8 mouse cellular contexts compared by ENCODE assay signal in the genomic region with DNA sequence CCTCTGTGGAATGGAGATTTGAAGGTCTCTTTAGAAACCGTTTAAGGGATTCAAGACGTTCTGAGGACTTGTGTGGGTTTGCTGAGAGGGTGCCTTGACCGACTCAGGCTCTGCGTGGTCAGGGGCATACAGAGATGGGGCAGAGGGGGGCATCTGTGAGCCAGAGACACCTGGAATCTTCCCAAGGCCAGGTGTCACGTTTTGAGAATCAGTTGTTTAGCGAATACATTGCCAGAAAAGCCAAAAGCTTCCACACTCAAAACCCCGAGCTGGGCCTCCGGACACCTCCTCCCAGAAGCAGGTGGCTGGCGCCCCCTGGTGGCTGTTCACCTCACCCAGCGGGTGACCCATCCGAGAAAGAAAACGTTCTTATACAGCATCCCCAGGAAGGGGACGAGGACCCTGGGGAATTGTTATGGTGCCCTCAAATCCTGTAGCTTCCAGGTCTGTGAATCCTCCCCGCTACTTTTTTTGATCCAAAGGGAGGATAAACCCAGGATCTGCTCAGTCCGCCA. TPM values are rescaled to one million over a fixed set of nuclear protein-coding genes. Genes with fewer than 3 reads are reported as not detected.
DNase-seq lines count a peak whose midpoint lies in the region; ATAC-seq and TF ChIP-seq lines count a peak whose summit lies in the region.

No protein-coding gene starts in this region.

- peaks cover 8% of the 10 kb centered on the region; the same call in 1 of the 2 replicates for H3K27me3 ChIP-seq in E14TG2a.4 (ENCODE audit: insufficient read depth, low read length)
- peaks cover 38% of the 10 kb centered on the region for H3K27me3 ChIP-seq in heart, embryonic 13.5 days (replicated peaks)
- no peaks in the 10 kb centered on the region for H3K27me3 ChIP-seq in lung, postnatal 0 days (replicated peaks; ENCODE audit: insufficient read depth, low read length)

- TF ChIP-seq CTCF in E14TG2a.4 (conservative IDR thresholded peaks at IDR 0.05; ENCODE audit: low read length) = peak; percentile 85
- peak; percentile 90 for TF ChIP-seq CTCF in lung, postnatal 0 days (IDR thresholded peaks at IDR 0.05)

- peak; percentile 80 for DNase-seq in adrenal gland, adult 2 months
- DNase-seq in embryo, embryonic 11 days = peak; percentile 92
- DNase-seq in kidney, postnatal 4 days = peak; percentile 90
- peak; percentile 88 for DNase-seq in lung, postnatal 0 days (ENCODE audit: low spot score)
- peak; percentile 83 for DNase-seq in retina, postnatal 1 day
- DNase-seq in urinary bladder, postnatal 4 days (ENCODE audit: low spot score in 2 of 2) = peak; percentile 55 to 85

- H3K27ac ChIP-seq in heart, embryonic 13.5 days (replicated peaks) = no peak overlapping the region
- no peak overlapping the region for H3K27ac ChIP-seq in lung, postnatal 0 days (ENCODE audit: low read length)

- no peaks in the 10 kb centered on the region for H3K9me3 ChIP-seq in E14TG2a.4 (ENCODE audit: low read length)
- H3K9me3 ChIP-seq in heart, embryonic 13.5 days = peaks cover 7% of the 10 kb centered on the region; the same call in 1 of the 2 replicates
- H3K9me3 ChIP-seq in lung, postnatal 0 days (ENCODE audit: low read length) = no peaks in the 10 kb centered on the region

- 15% methylated on average over 15 of the region's 15 CpGs for WGBS in heart, embryonic 13.5 days
- WGBS in lung, postnatal 0 days = 16% methylated on average over 15 of the region's 15 CpGs

- peak overlapping the region; percentile 28; the same call in 1 of the 2 replicates for H3K9ac ChIP-seq in heart, embryonic 13.5 days
- no peak overlapping the region for H3K9ac ChIP-seq in lung, postnatal 0 days (replicated peaks; ENCODE audit: low read depth)

- H3K4me1 ChIP-seq in E14TG2a.4 (replicated peaks; ENCODE audit: low read depth, low read length) = peaks cover 44% of the 10 kb centered on the region
- peaks cover 8% of the 10 kb centered on the region for H3K4me1 ChIP-seq in heart, embryonic 13.5 days
- no peaks in the 10 kb centered on the region for H3K4me1 ChIP-seq in lung, postnatal 0 days (ENCODE audit: insufficient read depth, low read depth, low read length)

- ATAC-seq in heart, embryonic 13.5 days (ENCODE audit: extremely low read depth, insufficient number of reproducible peaks, low FRiP score, low TSS enrichment) = no peak
- peak; percentile 48; the same call in 1 of the 2 replicates for ATAC-seq in lung, postnatal 0 days

- no peaks in the 10 kb centered on the region for H3K36me3 ChIP-seq in E14TG2a.4 (ENCODE audit: insufficient read depth, low read length)
- H3K36me3 ChIP-seq in heart, embryonic 13.5 days = no peaks in the 10 kb centered on the region
- no peaks in the 10 kb centered on the region for H3K36me3 ChIP-seq in lung, postnatal 0 days (ENCODE audit: insufficient read depth, low read length)

- H3K4me3 ChIP-seq in E14TG2a.4 (replicated peaks; ENCODE audit: low read length) = no peak overlapping the region
- H3K4me3 ChIP-seq in heart, embryonic 13.5 days = no peak overlapping the region
- H3K4me3 ChIP-seq in lung, postnatal 0 days (ENCODE audit: low read depth, low read length) = no peak overlapping the region

- H3K4me2 ChIP-seq in heart, embryonic 13.5 days = peak overlapping the region; percentile 33; the same call in 1 of the 2 replicates
- H3K4me2 ChIP-seq in lung, postnatal 0 days (replicated peaks; ENCODE audit: low read depth, low read length) = no peak overlapping the region

- no peak for TF ChIP-seq EP300 in lung, postnatal 0 days (IDR thresholded peaks at IDR 0.05)

RNA-seq across cellular contexts. Expression of a gene that starts 15.4 kb away (rescaled TPM):
- 10 to 100 TPM; 10.1 to 19.8 TPM for total RNA-seq in adrenal gland, adult 2 months (2021)
- polyA plus RNA-seq in adrenal gland, adult 2 months (2012; rRNA removed) = 20.1 and 21.1 TPM in 2 replicates
- polyA plus RNA-seq in heart, embryonic 13.5 days (2015; fragmentation: Nextera tagmentation; extraction: Ambion mirVana) = 13.3 and 15.8 TPM in 2 replicates
- 107 and 110 TPM in 2 replicates for polyA plus RNA-seq in lung, postnatal 0 days (2015; fragmentation: Nextera tagmentation; extraction: Ambion mirVana)

RNA-seq across cellular contexts. Expression of a gene that starts 16.7 kb away (rescaled TPM):
- 1 to 10 TPM; 5.1 to 6.5 TPM for total RNA-seq in adrenal gland, adult 2 months (2021)
- polyA plus RNA-seq in adrenal gland, adult 2 months (2012; rRNA removed) = 16.3 and 18.0 TPM in 2 replicates
- polyA plus RNA-seq in heart, embryonic 13.5 days (2015; fragmentation: Nextera tagmentation; extraction: Ambion mirVana) = 1.2 and 1.3 TPM in 2 replicates
- 14.6 and 15.1 TPM in 2 replicates for polyA plus RNA-seq in lung, postnatal 0 days (2015; fragmentation: Nextera tagmentation; extraction: Ambion mirVana)

RNA-seq across cellular contexts. Expression of a gene that starts 43.1 kb away (rescaled TPM):
- total RNA-seq in adrenal gland, adult 2 months (2021) = 100 to 1,000 TPM; 657 to 936 TPM
- 305 and 399 TPM in 2 replicates for polyA plus RNA-seq in adrenal gland, adult 2 months (2012; rRNA removed)
- 99.6 and 102 TPM in 2 replicates for polyA plus RNA-seq in heart, embryonic 13.5 days (2015; fragmentation: Nextera tagmentation; extraction: Ambion mirVana)
- 197 and 225 TPM in 2 replicates for polyA plus RNA-seq in lung, postnatal 0 days (2015; fragmentation: Nextera tagmentation; extraction: Ambion mirVana)

RNA-seq across cellular contexts. Expression of a gene that starts 43.4 kb away (rescaled TPM):
- 10 to 100 TPM; 26.3 to 29.8 TPM for total RNA-seq in adrenal gland, adult 2 months (2021)
- polyA plus RNA-seq in adrenal gland, adult 2 months (2012; rRNA removed) = 12.7 and 16.2 TPM in 2 replicates
- polyA plus RNA-seq in heart, embryonic 13.5 days (2015; fragmentation: Nextera tagmentation; extraction: Ambion mirVana) = 32.0 and 34.5 TPM in 2 replicates
- polyA plus RNA-seq in lung, postnatal 0 days (2015; fragmentation: Nextera tagmentation; extraction: Ambion mirVana) = 12.8 and 16.9 TPM in 2 replicates
